Mouse (Mus musculus) neural tube, embryonic 15.5 days (tissue): ENCODE data around the gene Duoxa2. TPM values are rescaled to one million over a fixed set of nuclear protein-coding genes. Genes with fewer than 3 reads are reported as not detected.
"Not testable (repeated sequence)": the region's sequence is repeated elsewhere in the genome, so short reads cannot be mapped to it uniquely, and the experiment has no call there.

Experiments used
- ATAC-seq: fragments of 200-750 bp; cut with Nextera tagmentation; 2 replicates; pipeline ENCODE4 v1.8.0; 2017; ENCODE audit warnings: mild to moderate bottlenecking, moderate TSS enrichment, moderate library complexity; ENCODE audit not compliant: low FRiP score
- H3K27ac ChIP-seq: fragments of 300-500 bp; sonication (generic); replicated peaks from 2 replicates; pipeline ENCODE4 v1.5.1; 2015; ENCODE audit warnings: mild to moderate bottlenecking, inconsistent platforms
- H3K27me3 ChIP-seq: fragments of 300-500 bp; sonication (generic); replicated peaks from 2 replicates; pipeline ENCODE4 v1.6.1; 2015; ENCODE audit warnings: inconsistent platforms
- H3K36me3 ChIP-seq: fragments of 300-500 bp; sonication (generic); 2 replicates; pipeline ENCODE4 v1.6.1; 2015; ENCODE audit warnings: inconsistent platforms
- H3K4me1 ChIP-seq: fragments of 300-500 bp; sonication (generic); 2 replicates; pipeline ENCODE4 v1.6.1; 2015; ENCODE audit warnings: inconsistent platforms
- H3K4me2 ChIP-seq: fragments of 300-500 bp; sonication (generic); 2 replicates; pipeline ENCODE4 v1.6.1; 2015; ENCODE audit warnings: inconsistent platforms, mild to moderate bottlenecking, moderate library complexity
- H3K4me3 ChIP-seq: fragments of 300-500 bp; sonication (generic); replicated peaks from 2 replicates; pipeline ENCODE4 v1.5.1; 2015; ENCODE audit warnings: mild to moderate bottlenecking, inconsistent platforms
- H3K9ac ChIP-seq: fragments of 300-500 bp; sonication (generic); replicated peaks from 2 replicates; pipeline ENCODE4 v1.6.1; 2015; ENCODE audit warnings: mild to moderate bottlenecking, inconsistent platforms
- H3K9me3 ChIP-seq: fragments of 300-500 bp; sonication (generic); replicated peaks from 2 replicates; pipeline ENCODE4 v1.6.1; 2016; ENCODE audit warnings: inconsistent platforms
- WGBS: fragments of 180-500 bp; shearing (Covaris S2); methylation state at CpG from one replicate; pipeline ENCODE4 v1.1.7; 2015; ENCODE audit warnings: mixed read lengths; 5-methylcytosine and 5-hydroxymethylcytosine counted together
- polyA plus RNA-seq: library from polyadenylated mRNA; unstranded; fragments of >200 nt; fragmentation: Nextera tagmentation; extraction: Ambion mirVana; gene quantifications from 2 replicates; pipeline ENCODE4 v1.2.1, GENCODE M21; 2015

Duoxa2 gene
- polyA plus RNA-seq, 1 experiment from 2014 or later: 0.52 TPM

GRCm38 (mm10) chr2:122312722-122313417, 14.2 kb downstream of the Duoxa2 start:
- WGBS: 6% methylated on average over 27 of the region's 27 CpGs
- peaks cover 51% of the 10 kb centered on the region for H3K27me3 ChIP-seq
- no peak overlapping the region for H3K27ac ChIP-seq

GRCm38 (mm10) chr2:122313536-122313935, 14.8 kb downstream of the Duoxa2 start, which contains the start of gene Duoxa1:
TSS of gene Duoxa1 (minus strand) at chr2:122313730.
- Histone ChIP-seq H3K4me3 (peak within 1 kb of the TSS; percentile 13), H3K9ac (no peak within 1 kb of the TSS), H3K4me1 (peaks cover 11% of the 10 kb centered on the region), H3K36me3 (no peaks in the 10 kb centered on the region), H3K9me3 (no peaks in the 10 kb centered on the region), H3K4me2 (peak within 1 kb of the TSS; percentile 51), H3K27me3 (peaks cover 47% of the 10 kb centered on the region), H3K27ac (no peak within 1 kb of the TSS)
- 2% methylated on average over 24 of the region's 24 CpGs for WGBS
- no peak; the same call in 1 of the 2 replicates for ATAC-seq

More at GRCm38 (mm10) chr2:122312722-122313417, 14.2 kb downstream of the Duoxa2 start:
- Histone ChIP-seq H3K4me2 (peak overlapping the region; percentile 51), H3K9ac (no peak overlapping the region), H3K4me3 (peak overlapping the region; percentile 13), H3K4me1 (peaks cover 11% of the 10 kb centered on the region), H3K9me3 (no peaks in the 10 kb centered on the region), H3K36me3 (no peaks in the 10 kb centered on the region)
- peak; percentile 65; the same call in 1 of the 2 replicates for ATAC-seq

- peaks cover 11% of the 10 kb centered on the region for H3K4me1 ChIP-seq
- H3K4me3 ChIP-seq: no peak within 1 kb of the TSS
- H3K9ac ChIP-seq: no peak within 1 kb of the TSS
- no peak for ATAC-seq
- no peaks in the 10 kb centered on the region for H3K9me3 ChIP-seq
- H3K36me3 ChIP-seq: no peaks in the 10 kb centered on the region
- H3K27ac ChIP-seq: no peak within 1 kb of the TSS
- 83% methylated on average over 7 of the region's 7 CpGs for WGBS
- no peak within 1 kb of the TSS for H3K4me2 ChIP-seq
- H3K27me3 ChIP-seq: peaks cover 39% of the 10 kb centered on the region
These were observed 16.7 kb downstream of the Duoxa2 start, which contains the start of gene Duox1 for GRCm38 (mm10) chr2:122315372-122315771. TSS of gene Duox1 (plus strand) at chr2:122315672.

GRCm38 (mm10) chr2:122317384-122317783, 18.7 kb downstream of the Duoxa2 start:
- H3K27ac ChIP-seq: no peak overlapping the region
- H3K4me3 ChIP-seq: no peak overlapping the region
- peaks cover 11% of the 10 kb centered on the region for H3K4me1 ChIP-seq
- H3K9me3 ChIP-seq: no peaks in the 10 kb centered on the region
- no peak overlapping the region for H3K9ac ChIP-seq
- WGBS: 74% methylated on average over 4 of the region's 4 CpGs
- no peak overlapping the region for H3K4me2 ChIP-seq
- no peak for ATAC-seq
- no peaks in the 10 kb centered on the region for H3K36me3 ChIP-seq
- peaks cover 28% of the 10 kb centered on the region for H3K27me3 ChIP-seq

- Histone ChIP-seq H3K9ac (no peak overlapping the region), H3K4me2 (no peak overlapping the region), H3K27ac (no peak overlapping the region), H3K36me3 (no peaks in the 10 kb centered on the region), H3K4me3 (no peak overlapping the region), H3K27me3 (no peaks in the 10 kb centered on the region), H3K9me3 (no peaks in the 10 kb centered on the region), H3K4me1 (no peaks in the 10 kb centered on the region)
- ATAC-seq: no peak
- 70% methylated on average over 3 of the region's 3 CpGs for WGBS
These were observed 25.3 kb downstream of the Duoxa2 start for GRCm38 (mm10) chr2:122323960-122324359.

- no peak overlapping the region for H3K9ac ChIP-seq
- no peak overlapping the region for H3K4me3 ChIP-seq
- H3K27me3 ChIP-seq: no peaks in the 10 kb centered on the region
- 82% methylated on average over 3 of the region's 3 CpGs for WGBS
- H3K27ac ChIP-seq: no peak overlapping the region
- H3K9me3 ChIP-seq: no peaks in the 10 kb centered on the region
- ATAC-seq: no peak
- no peak overlapping the region for H3K4me2 ChIP-seq
- H3K36me3 ChIP-seq: no peaks in the 10 kb centered on the region
- no peaks in the 10 kb centered on the region for H3K4me1 ChIP-seq
These were observed 25.9 kb downstream of the Duoxa2 start for GRCm38 (mm10) chr2:122324586-122324985.

- ATAC-seq: no peak
- no peak overlapping the region for H3K9ac ChIP-seq
- WGBS: 79% methylated on average over 2 of the region's 2 CpGs
- H3K27ac ChIP-seq: no peak overlapping the region
- H3K36me3 ChIP-seq: no peaks in the 10 kb centered on the region
- no peaks in the 10 kb centered on the region for H3K27me3 ChIP-seq
- H3K4me2 ChIP-seq: no peak overlapping the region
- H3K9me3 ChIP-seq: no peaks in the 10 kb centered on the region
- no peak overlapping the region for H3K4me3 ChIP-seq
- no peaks in the 10 kb centered on the region for H3K4me1 ChIP-seq
These were observed 26.7 kb downstream of the Duoxa2 start for GRCm38 (mm10) chr2:122325361-122325760.

GRCm38 (mm10) chr2:122327986-122328385, 29.3 kb downstream of the Duoxa2 start:
- Histone ChIP-seq H3K27me3 (no peaks in the 10 kb centered on the region), H3K4me3 (no peak overlapping the region), H3K4me2 (no peak overlapping the region), H3K36me3 (no peaks in the 10 kb centered on the region), H3K27ac (no peak overlapping the region), H3K9me3 (no peaks in the 10 kb centered on the region), H3K9ac (no peak overlapping the region), H3K4me1 (no peaks in the 10 kb centered on the region)
- ATAC-seq: no peak
- 80% methylated on average over 3 of the region's 3 CpGs for WGBS

- not testable (repeated sequence) for H3K36me3 ChIP-seq, H3K27me3 ChIP-seq, H3K9ac ChIP-seq, ATAC-seq, H3K9me3 ChIP-seq, H3K4me1 ChIP-seq, H3K4me3 ChIP-seq, H3K4me2 ChIP-seq, H3K27ac ChIP-seq
- WGBS: 90% methylated on average over 6 of the region's 6 CpGs
These were observed 31.6 kb downstream of the Duoxa2 start for GRCm38 (mm10) chr2:122330317-122330716.

- H3K4me1 ChIP-seq: no peaks in the 10 kb centered on the region
- H3K4me3 ChIP-seq: no peak overlapping the region
- H3K27me3 ChIP-seq: no peaks in the 10 kb centered on the region
- H3K4me2 ChIP-seq: no peak overlapping the region
- H3K36me3 ChIP-seq: no peaks in the 10 kb centered on the region
- H3K27ac ChIP-seq: no peak overlapping the region
- ATAC-seq: no peak
- 91% methylated on average over 3 of the region's 3 CpGs for WGBS
- no peaks in the 10 kb centered on the region for H3K9me3 ChIP-seq
- H3K9ac ChIP-seq: no peak overlapping the region
These were observed 33.5 kb downstream of the Duoxa2 start for GRCm38 (mm10) chr2:122332222-122332621.

GRCm38 (mm10) chr2:122334170-122334569, 35.5 kb downstream of the Duoxa2 start:
- Histone ChIP-seq H3K4me2 (no peak overlapping the region), H3K9ac (no peak overlapping the region), H3K9me3 (no peaks in the 10 kb centered on the region), H3K4me1 (no peaks in the 10 kb centered on the region), H3K36me3 (no peaks in the 10 kb centered on the region), H3K4me3 (no peak overlapping the region), H3K27ac (no peak overlapping the region), H3K27me3 (no peaks in the 10 kb centered on the region)
- 72% methylated on average over 3 of the region's 3 CpGs for WGBS
- ATAC-seq: no peak

- H3K36me3 ChIP-seq: no peaks in the 10 kb centered on the region
- WGBS: 57% methylated on average over 21 of the region's 21 CpGs
- H3K4me1 ChIP-seq: no peaks in the 10 kb centered on the region
- peak; percentile 50; the same call in 1 of the 2 replicates for ATAC-seq
- no peak overlapping the region for H3K27ac ChIP-seq
- no peak overlapping the region for H3K9ac ChIP-seq
- no peaks in the 10 kb centered on the region for H3K27me3 ChIP-seq
- H3K4me3 ChIP-seq: peak overlapping the region; percentile 8; the same call in 1 of the 2 replicates
- H3K9me3 ChIP-seq: no peaks in the 10 kb centered on the region
- H3K4me2 ChIP-seq: peak overlapping the region; percentile 32
These were observed 38.6 kb downstream of the Duoxa2 start for GRCm38 (mm10) chr2:122337291-122337690.
